Mouse (Mus musculus) C2C12 (cell line): ENCODE measurements around the gene Gm9936. TPM values are rescaled to one million over a fixed set of nuclear protein-coding genes. Genes with fewer than 3 reads are reported as not detected.

Experiments
- H3K27me3 ChIP-seq: one replicate; pipeline ENCODE4 v1.6.1; 2011; ENCODE audit not compliant: control insufficient read depth, insufficient read depth, insufficient read length
- H3K36me3 ChIP-seq: one replicate; pipeline ENCODE4 v1.6.1; 2011; ENCODE audit not compliant: control insufficient read depth, insufficient read depth
- H3K4me3 ChIP-seq: one replicate; pipeline ENCODE4 v1.5.1; 2011; ENCODE audit warnings: mild to moderate bottlenecking, control low read depth; ENCODE audit not compliant: poor library complexity, insufficient read depth, severe bottlenecking
- H3K79me2 ChIP-seq: one replicate; pipeline ENCODE4 v1.6.1; 2011; ENCODE audit not compliant: control insufficient read depth, insufficient read depth
- H3K79me3 ChIP-seq: one replicate; pipeline ENCODE4 v1.6.1; 2011; ENCODE audit warnings: low read depth, control low read depth
- H3ac ChIP-seq: one replicate; pipeline ENCODE3; 2011; ENCODE audit warnings: low read depth; ENCODE audit not compliant: control insufficient read depth, insufficient read length
- CEBPB ChIP-seq: IDR thresholded peaks from one replicate; pipeline ENCODE4 v1.6.1; 2011; ENCODE audit warnings: low read depth, mild to moderate bottlenecking, control low read depth, moderate library complexity
- CTCF ChIP-seq: IDR thresholded peaks from one replicate; pipeline ENCODE4 v1.5.1; 2011; ENCODE audit not compliant: control insufficient read depth, insufficient read depth, insufficient read length
- FOSL1 ChIP-seq: IDR thresholded peaks from one replicate; pipeline ENCODE4 v1.8.0; 2011; ENCODE audit warnings: mild to moderate bottlenecking, low read length; ENCODE audit not compliant: poor library complexity, insufficient read depth, severe bottlenecking
- MAX ChIP-seq: IDR thresholded peaks from one replicate; pipeline ENCODE4 v1.6.1; 2011; ENCODE audit warnings: mild to moderate bottlenecking, control low read depth
- MYOD1 ChIP-seq: IDR thresholded peaks from one replicate; pipeline ENCODE4 v1.6.1; 2011; ENCODE audit warnings: low read depth; ENCODE audit not compliant: control insufficient read depth, insufficient read length
- MYOG ChIP-seq: IDR thresholded peaks from one replicate; pipeline ENCODE4 v1.6.1; 2011; ENCODE audit not compliant: control insufficient read depth, insufficient read length; ENCODE audit errors: extremely low read depth
- USF1 ChIP-seq: IDR thresholded peaks from one replicate; pipeline ENCODE4 v1.6.1; 2011; ENCODE audit warnings: low read depth, mild to moderate bottlenecking, control low read depth, moderate library complexity
- polyA plus RNA-seq: library from polyadenylated mRNA; unstranded; fragments of >200 nt; fragmentation: generic; extraction: Trizol; gene quantifications from one replicate; pipeline ENCODE4 v1.2.1, GENCODE M21; 2012; ENCODE audit warnings: missing spikeins

The Gm9936 gene
- polyA plus RNA-seq, 1 experiment = not detected

GRCm38 (mm10) chr5:114827427-114827826 is 31.1 kb downstream of the Gm9936 start:
- Histone ChIP-seq H3K4me3 (no peak overlapping the region), H3K79me2 (no peaks in the 10 kb centered on the region), H3ac (no peak overlapping the region), H3K36me3 (no peaks in the 10 kb centered on the region), H3K27me3 (no peaks in the 10 kb centered on the region), H3K79me3 (no peaks in the 10 kb centered on the region)
- TF ChIP-seq MYOD1 (peak; percentile 74), CEBPB (peak; percentile 78), FOSL1 (no peak)

GRCm38 (mm10) chr5:114825978-114826691 is 32.3 kb downstream of the Gm9936 start:
- Histone ChIP-seq H3K27me3 (no peaks in the 10 kb centered on the region), H3ac (no peak overlapping the region), H3K79me2 (no peaks in the 10 kb centered on the region), H3K36me3 (no peaks in the 10 kb centered on the region), H3K79me3 (no peaks in the 10 kb centered on the region), H3K4me3 (no peak overlapping the region)
- no peak for TF ChIP-seq CEBPB
- TF ChIP-seq CTCF = no peak
- no peak for TF ChIP-seq FOSL1
- TF ChIP-seq MYOG = no peak
- no peak for TF ChIP-seq MAX
- TF ChIP-seq USF1 = no peak
- TF ChIP-seq MYOD1 = no peak

GRCm38 (mm10) chr5:114824197-114824596 is 34.3 kb downstream of the Gm9936 start:
- Histone ChIP-seq H3ac (no peak overlapping the region), H3K27me3 (no peaks in the 10 kb centered on the region), H3K79me2 (no peaks in the 10 kb centered on the region), H3K4me3 (no peak overlapping the region), H3K79me3 (no peaks in the 10 kb centered on the region), H3K36me3 (no peaks in the 10 kb centered on the region)
- no peak for TF ChIP-seq USF1
- peak; percentile 50 for TF ChIP-seq CTCF
- no peak for TF ChIP-seq FOSL1
- no peak for TF ChIP-seq MAX
- no peak for TF ChIP-seq MYOG
- TF ChIP-seq MYOD1 = no peak

- Histone ChIP-seq H3K4me3 (peak within 1 kb of the TSS; percentile 14), H3ac (no peak within 1 kb of the TSS), H3K79me2 (no peaks in the 10 kb centered on the region), H3K27me3 (no peaks in the 10 kb centered on the region), H3K36me3 (no peaks in the 10 kb centered on the region), H3K79me3 (no peaks in the 10 kb centered on the region)
- TF ChIP-seq MAX = no peak
- no peak for TF ChIP-seq CTCF
- no peak for TF ChIP-seq CEBPB
- TF ChIP-seq FOSL1 = no peak
These were observed 35.4 kb downstream of the Gm9936 start, which contains the start of gene 1500011B03Rik for GRCm38 (mm10) chr5:114822796-114823688. TSS of gene 1500011B03Rik (minus strand) at chr5:114823468.

GRCm38 (mm10) chr5:114818124-114818523 is 40.4 kb downstream of the Gm9936 start:
- no peak overlapping the region for H3K4me3 ChIP-seq
- H3K79me2 ChIP-seq = peaks cover 4% of the 10 kb centered on the region
- H3K27me3 ChIP-seq = no peaks in the 10 kb centered on the region
- no peaks in the 10 kb centered on the region for H3K36me3 ChIP-seq
- H3ac ChIP-seq = no peak overlapping the region
- no peaks in the 10 kb centered on the region for H3K79me3 ChIP-seq
- TF ChIP-seq CTCF = no peak

- TF ChIP-seq CTCF (no peak), CEBPB (no peak), USF1 (no peak), MYOD1 (no peak), MYOG (no peak), FOSL1 (no peak), MAX (no peak)
- Histone ChIP-seq H3K79me3 (peaks cover 3% of the 10 kb centered on the region), H3K4me3 (no peak overlapping the region), H3ac (no peak overlapping the region), H3K36me3 (no peaks in the 10 kb centered on the region), H3K79me2 (peaks cover 19% of the 10 kb centered on the region), H3K27me3 (no peaks in the 10 kb centered on the region)
These were observed 41.9 kb downstream of the Gm9936 start for GRCm38 (mm10) chr5:114816599-114816998.
